Mouse (Mus musculus) heart, postnatal 0 days (tissue): ENCODE results near the gene Dyrk2. TPM values are rescaled to one million over a fixed set of nuclear protein-coding genes. Genes with fewer than 3 reads are reported as not detected.

Experiments used
- ATAC-seq: fragments of 200-750 bp; cut with Nextera tagmentation; 2 replicates; pipeline ENCODE4 v1.8.0; 2017; ENCODE audit warnings: low read depth, moderate number of reproducible peaks, moderate library complexity; ENCODE audit not compliant: insufficient read depth
- DNase-seq: peaks from one replicate; pipeline ENCODE4 v3.0.0-alpha.2; 2016; ENCODE audit warnings: low spot score
- H3K27ac ChIP-seq: fragments of 300-500 bp; sonication (generic); 2 replicates; pipeline ENCODE4 v1.5.1; 2014; ENCODE audit warnings: low read depth, mild to moderate bottlenecking
- H3K27me3 ChIP-seq: fragments of 300-500 bp; sonication (generic); 2 replicates; pipeline ENCODE4 v1.6.1; 2014; ENCODE audit warnings: low read length, mixed read lengths; ENCODE audit not compliant: control insufficient read depth, insufficient read depth
- H3K36me3 ChIP-seq: fragments of 300-500 bp; sonication (generic); replicated peaks from 2 replicates; pipeline ENCODE4 v1.6.1; 2014; ENCODE audit warnings: low read length, mixed read lengths; ENCODE audit not compliant: control insufficient read depth, insufficient read depth
- H3K4me1 ChIP-seq: fragments of 300-500 bp; sonication (generic); 2 replicates; pipeline ENCODE4 v1.6.1; 2014; ENCODE audit warnings: antibody characterized with exemption; ENCODE audit not compliant: control insufficient read depth, insufficient read depth
- H3K4me2 ChIP-seq: fragments of 300-500 bp; sonication (generic); 2 replicates; pipeline ENCODE4 v1.6.1; 2014; ENCODE audit warnings: low read depth, mild to moderate bottlenecking, low read length, moderate library complexity
- H3K4me3 ChIP-seq: fragments of 300-500 bp; sonication (generic); 2 replicates; pipeline ENCODE4 v1.5.1; 2014; ENCODE audit warnings: low read depth, low read length
- H3K9ac ChIP-seq: fragments of 300-500 bp; sonication (generic); replicated peaks from 2 replicates; pipeline ENCODE4 v1.6.1; 2014; ENCODE audit warnings: low read depth, low read length, mixed read lengths
- H3K9me3 ChIP-seq: fragments of 300-500 bp; sonication (generic); replicated peaks from 2 replicates; pipeline ENCODE4 v1.6.1; 2016; ENCODE audit warnings: low read length; ENCODE audit not compliant: control insufficient read depth
- CTCF ChIP-seq: IDR thresholded peaks from 2 replicates; pipeline ENCODE4 v1.5.1; 2016; ENCODE audit warnings: antibody characterized with exemption, control low read depth, low read depth
- EP300 ChIP-seq: IDR thresholded peaks from 2 replicates; pipeline ENCODE4 v1.6.1; 2016; ENCODE audit warnings: antibody characterized with exemption, low read depth
- WGBS: fragments of 180-500 bp; shearing (Covaris S2); extraction: QIAGEN DNeasy Blood & Tissue Kit; methylation state at CpG from one replicate; pipeline ENCODE4 v1.1.7; 2014; 5-methylcytosine and 5-hydroxymethylcytosine counted together
- polyA plus RNA-seq: library from polyadenylated mRNA; unstranded; fragments of >200 nt; fragmentation: Nextera tagmentation; extraction: Ambion mirVana; gene quantifications from 2 replicates; pipeline ENCODE4 v1.2.1, GENCODE M21; 2015
- total RNA-seq: library from RNA; depleted of rRNA; stranded (reverse); fragments of >200 nt; gene quantifications from 2 replicates; pipeline ENCODE4 v1.2.3, GENCODE M21; 2014; ENCODE audit warnings: low replicate concordance; rRNA removed

The Dyrk2 gene
- total RNA-seq (45.5 and 65.7 TPM in 2 replicates), polyA plus RNA-seq (6.8 and 9.8 TPM in 2 replicates)

- peaks cover 17% of the 10 kb centered on the region; the same call in 1 of the 2 replicates for H3K4me1 ChIP-seq
- H3K4me3 ChIP-seq: peak within 1 kb of the TSS; percentile 98
- peaks cover 2% of the 10 kb centered on the region; the same call in 1 of the 2 replicates for H3K36me3 ChIP-seq
- ATAC-seq: no peak
- peak within 1 kb of the TSS; percentile 99 for H3K27ac ChIP-seq
- no peaks in the 10 kb centered on the region for H3K9me3 ChIP-seq
- no peak for DNase-seq
- no peaks in the 10 kb centered on the region for H3K27me3 ChIP-seq
- 18% methylated on average over 16 of the region's 16 CpGs for WGBS
- no peak for TF ChIP-seq EP300
- TF ChIP-seq CTCF: no peak
- peak within 1 kb of the TSS; percentile 100 for H3K9ac ChIP-seq
- H3K4me2 ChIP-seq: peak within 1 kb of the TSS; percentile 87
Measured at GRCm38 (mm10) chr10:118870201-118870980, at the start of gene Dyrk2. Dyrk2 (minus strand) TSS chr10:118870209.

- no peaks in the 10 kb centered on the region for H3K4me1 ChIP-seq
- no peaks in the 10 kb centered on the region for H3K36me3 ChIP-seq
- no peak for TF ChIP-seq CTCF
- TF ChIP-seq EP300: no peak
- no peak overlapping the region for H3K4me2 ChIP-seq
- no peaks in the 10 kb centered on the region for H3K27me3 ChIP-seq
- no peak overlapping the region for H3K4me3 ChIP-seq
- 74% methylated on average over 10 of the region's 10 CpGs for WGBS
- H3K9ac ChIP-seq: no peak overlapping the region
- ATAC-seq (no peak), DNase-seq (no peak)
- H3K9me3 ChIP-seq: no peaks in the 10 kb centered on the region
- H3K27ac ChIP-seq: no peak overlapping the region
Measured at GRCm38 (mm10) chr10:118902625-118903024, 32.6 kb upstream of the Dyrk2 start.

GRCm38 (mm10) chr10:118893645-118894044 is 23.6 kb upstream of the Dyrk2 start:
- H3K27me3 ChIP-seq: no peaks in the 10 kb centered on the region
- TF ChIP-seq CTCF: no peak
- no peak for TF ChIP-seq EP300
- 75% methylated on average over 3 of the region's 3 CpGs for WGBS
- H3K4me3 ChIP-seq: no peak overlapping the region
- H3K9me3 ChIP-seq: no peaks in the 10 kb centered on the region
- H3K36me3 ChIP-seq: no peaks in the 10 kb centered on the region
- no peaks in the 10 kb centered on the region for H3K4me1 ChIP-seq
- no peak for DNase-seq
- no peak overlapping the region for H3K4me2 ChIP-seq
- no peak overlapping the region for H3K27ac ChIP-seq
- ATAC-seq: no peak
- H3K9ac ChIP-seq: no peak overlapping the region

- no peak for DNase-seq
- no peak overlapping the region for H3K9ac ChIP-seq
- no peaks in the 10 kb centered on the region for H3K4me1 ChIP-seq
- WGBS: 79% methylated on average over 2 of the region's 2 CpGs
- H3K27me3 ChIP-seq: no peaks in the 10 kb centered on the region
- no peak overlapping the region for H3K27ac ChIP-seq
- no peak for ATAC-seq
- TF ChIP-seq CTCF (no peak), EP300 (no peak)
- H3K9me3 ChIP-seq: no peaks in the 10 kb centered on the region
- no peaks in the 10 kb centered on the region for H3K36me3 ChIP-seq
- no peak overlapping the region for H3K4me3 ChIP-seq
- H3K4me2 ChIP-seq: no peak overlapping the region
Measured at GRCm38 (mm10) chr10:118884126-118884525, 14.1 kb upstream of the Dyrk2 start.

GRCm38 (mm10) chr10:118883317-118883716 is 13.3 kb upstream of the Dyrk2 start:
- DNase-seq (no peak), ATAC-seq (no peak)
- H3K4me2 ChIP-seq: no peak overlapping the region
- no peaks in the 10 kb centered on the region for H3K36me3 ChIP-seq
- peak overlapping the region; percentile 25; the same call in 1 of the 2 replicates for H3K27ac ChIP-seq
- WGBS: 70% methylated on average over 11 of the region's 11 CpGs
- no peaks in the 10 kb centered on the region for H3K4me1 ChIP-seq
- no peak overlapping the region for H3K4me3 ChIP-seq
- no peak overlapping the region for H3K9ac ChIP-seq
- TF ChIP-seq CTCF (no peak), EP300 (no peak)
- H3K27me3 ChIP-seq: no peaks in the 10 kb centered on the region
- H3K9me3 ChIP-seq: no peaks in the 10 kb centered on the region
